ENCODE assay signal across 19 mouse cellular contexts in the genomic region with DNA sequence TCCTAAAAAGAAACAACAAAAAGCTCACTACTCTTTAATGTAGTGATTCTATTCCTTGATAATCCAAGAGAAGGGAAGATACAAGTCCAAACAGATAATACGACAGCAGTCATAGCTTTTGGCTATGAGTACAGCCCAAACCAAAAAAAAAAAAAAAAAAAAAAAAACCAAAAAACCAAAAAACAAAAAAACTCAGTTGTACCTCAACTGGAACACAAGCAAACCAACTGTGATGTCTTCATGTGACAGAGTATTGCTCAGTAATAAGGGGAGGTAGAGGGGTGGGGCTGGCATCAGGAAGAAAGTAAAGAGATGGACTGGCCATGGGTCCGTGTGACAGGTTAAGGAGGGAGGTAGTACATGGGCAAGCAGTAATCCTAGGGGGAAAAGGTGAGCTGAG.
DNase-seq lines count a peak whose midpoint lies in the region; TF ChIP-seq lines count a peak whose summit lies in the region.
"Had no signal": no experiment of that assay in that cellular context is flagged by ENCODE, and none has a peak within 500 bp of the region (broad histone marks: within the 10 kb centered on the region; RNA-seq: fewer than 3 reads in every experiment).

No protein-coding gene starts in this region.

- DNase-seq in layer of hippocampus, adult 2 months (ENCODE audit: low spot score in 2 of 2), result no peak
- DNase-seq in layer of hippocampus, adult 9-11 months, result no peak
- DNase-seq in testis, postnatal 14 days (ENCODE audit: low spot score), result no peak
- DNase-seq in right cerebral cortex, postnatal 25 days, result no peak
- DNase-seq: adrenal gland, adult 8-10 months; adrenal gland, postnatal 14 days; adrenal gland, postnatal 36 days; cerebellum, adult 11-12 months; cerebellum, adult 2 months; cerebellum, adult 9-10 months; cerebellum, postnatal 10 days; cerebellum, postnatal 25 days; forebrain, postnatal 0 days had no signal

- TF ChIP-seq CTCF in layer of hippocampus, adult 2 months (conservative IDR thresholded peaks at IDR 0.05), result no peak
- no peak for TF ChIP-seq CTCF in testis, adult 2 months (IDR thresholded peaks at IDR 0.05; ENCODE audit: control insufficient read depth, insufficient read depth, insufficient replicate concordance, low read depth, low read length)

- H3K27me3 ChIP-seq in testis, adult 2 months (ENCODE audit: control insufficient read depth, insufficient read depth, low read length), result no peaks in the 10 kb centered on the region
- H3K27me3 ChIP-seq: embryonic facial prominence, embryonic 12.5 days; forebrain, embryonic 13.5 days; forebrain, embryonic 15.5 days; Patski had no signal

- no peak for TF ChIP-seq POLR2A in testis, adult 2 months (IDR thresholded peaks at IDR 0.05; ENCODE audit: control insufficient read depth, low read depth, low read length)

- H3K4me3 ChIP-seq in layer of hippocampus, adult 2 months, result no peak overlapping the region
- H3K4me3 ChIP-seq in testis, adult 2 months (ENCODE audit: control insufficient read depth, low read depth, low read length), result peak overlapping the region; percentile 70
- H3K4me3 ChIP-seq: embryonic facial prominence, embryonic 10.5 days; embryonic facial prominence, embryonic 12.5 days; forebrain, embryonic 13.5 days; forebrain, embryonic 15.5 days had no signal

- H3K27ac ChIP-seq in layer of hippocampus, adult 2 months, result peak overlapping the region; percentile 79; the same call in 1 of the 2 replicates
- no peak overlapping the region for H3K27ac ChIP-seq in testis, adult 2 months (ENCODE audit: control insufficient read depth, insufficient read depth, low read depth, low read length)
- H3K27ac ChIP-seq: embryonic facial prominence, embryonic 10.5 days; embryonic facial prominence, embryonic 12.5 days; forebrain, embryonic 13.5 days; forebrain, embryonic 15.5 days had no signal

- H3K4me1 ChIP-seq in testis, adult 2 months (ENCODE audit: control insufficient read depth, insufficient read depth, low read length), result no peaks in the 10 kb centered on the region; the same call in 1 of the 2 replicates
- H3K4me1 ChIP-seq: embryonic facial prominence, embryonic 12.5 days had no signal

- H3K36me3 ChIP-seq in testis, adult 2 months (ENCODE audit: control insufficient read depth, insufficient read depth, low read length), result no peaks in the 10 kb centered on the region
- H3K36me3 ChIP-seq: embryonic facial prominence, embryonic 10.5 days; embryonic facial prominence, embryonic 12.5 days; forebrain, embryonic 15.5 days had no signal
